Mouse (Mus musculus) kidney, adult 2 months (tissue): ENCODE results near the gene Cpn1. TPM values are rescaled to one million over a fixed set of nuclear protein-coding genes. Genes with fewer than 3 reads are reported as not detected.

Experiments used
- DNase-seq: peaks from one replicate; pipeline ENCODE4 v3.0.0; 2021
- H3K27ac ChIP-seq: fragments of 200-500 bp; 2 replicates; pipeline ENCODE4 v1.5.1; 2012; ENCODE audit warnings: low read depth, low read length, control low read depth, inconsistent platforms; ENCODE audit not compliant: insufficient read depth
- H3K27me3 ChIP-seq: fragments of 200-500 bp; replicated peaks from 2 replicates; pipeline ENCODE4 v1.6.1; 2012; ENCODE audit warnings: mild to moderate bottlenecking, moderate library complexity, low read length, inconsistent platforms; ENCODE audit not compliant: control insufficient read depth, insufficient read depth
- H3K36me3 ChIP-seq: fragments of 200-500 bp; 2 replicates; pipeline ENCODE4 v1.6.1; 2012; ENCODE audit warnings: mild to moderate bottlenecking, moderate library complexity, low read length, inconsistent platforms; ENCODE audit not compliant: control insufficient read depth, insufficient read depth
- H3K4me1 ChIP-seq: fragments of 200-500 bp; 2 replicates; pipeline ENCODE4 v1.6.1; 2011; ENCODE audit warnings: low read length; ENCODE audit not compliant: control insufficient read depth, insufficient read depth
- H3K4me3 ChIP-seq: fragments of 200-500 bp; 2 replicates; pipeline ENCODE4 v1.5.1; 2011; ENCODE audit warnings: mild to moderate bottlenecking, low read depth, low read length, control low read depth; ENCODE audit not compliant: insufficient read depth
- CTCF ChIP-seq: fragments of 200-500 bp; conservative IDR thresholded peaks from 2 replicates; pipeline ENCODE4 v1.5.1; 2011; ENCODE audit warnings: low read depth, mild to moderate bottlenecking, control low read depth, low read length, moderate library complexity, mixed read lengths; ENCODE audit not compliant: insufficient read depth, insufficient read length
- POLR2A ChIP-seq: fragments of 200-500 bp; IDR thresholded peaks from one replicate; pipeline ENCODE4 v1.6.1; 2011; ENCODE audit warnings: low read depth, low read length, control low read depth
- WGBS: fragments of 180-500 bp; shearing (Covaris S2); methylation state at CpG from one replicate; pipeline ENCODE4 v1.1.7; 2018; 5-methylcytosine and 5-hydroxymethylcytosine counted together
- polyA plus RNA-seq: library from polyadenylated mRNA; depleted of rRNA; stranded (reverse); fragments of >200 nt; gene quantifications from 2 replicates; pipeline ENCODE4 v1.2.3, GENCODE M21; 2012

Gene Cpn1
- polyA plus RNA-seq, 1 experiment: 103 TPM

DNA sequence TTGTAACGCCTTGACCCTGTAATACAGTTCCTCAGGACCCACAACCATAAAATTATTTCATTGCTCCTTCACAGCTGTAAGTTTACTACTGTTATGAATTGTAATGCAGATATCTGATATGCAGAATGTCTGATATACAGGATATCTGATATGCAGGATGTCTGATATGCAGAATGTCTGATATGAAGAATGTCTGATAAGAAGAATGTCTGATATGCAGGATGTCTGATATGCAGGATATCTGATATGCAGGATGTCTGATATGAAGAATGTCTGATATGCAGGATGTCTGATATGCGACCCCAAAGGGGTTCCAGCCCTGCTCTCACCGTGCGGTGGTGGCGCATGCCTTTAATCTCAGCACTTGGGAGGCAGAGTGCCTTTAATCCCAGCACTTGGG, 4.4 kb downstream of the Cpn1 start:
- peaks cover 3% of the 10 kb centered on the region; the same call in 1 of the 2 replicates for H3K4me1 ChIP-seq
- H3K36me3 ChIP-seq: no peaks in the 10 kb centered on the region
- no peak overlapping the region for H3K27ac ChIP-seq
- H3K27me3 ChIP-seq: no peaks in the 10 kb centered on the region
- 82% methylated on average over 5 of the region's 5 CpGs for WGBS
- no peak overlapping the region for H3K4me3 ChIP-seq
- TF ChIP-seq CTCF: no peak
- TF ChIP-seq POLR2A: no peak
- DNase-seq: no peak

DNA sequence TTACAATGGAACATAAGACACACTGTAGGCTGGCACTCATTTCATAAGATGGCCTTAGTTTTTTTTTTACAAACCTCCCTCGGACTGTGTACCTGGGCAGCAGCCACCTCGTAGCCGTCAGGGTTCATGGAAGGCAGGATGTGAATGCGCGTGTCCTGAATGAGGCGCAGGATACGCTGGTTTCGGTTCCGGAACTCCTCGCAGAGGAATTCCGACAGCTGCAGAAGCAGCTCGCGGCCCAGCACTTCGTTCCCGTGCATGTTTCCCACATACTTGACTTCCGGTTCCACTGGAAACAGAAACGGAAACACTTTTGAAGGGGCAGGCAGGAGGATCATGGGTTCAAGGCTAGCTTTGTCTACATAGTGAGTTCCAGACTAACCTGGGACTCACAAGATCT, 5.6 kb downstream of the Cpn1 start:
- no peak overlapping the region for H3K4me3 ChIP-seq
- no peak overlapping the region for H3K27ac ChIP-seq
- WGBS: 91% methylated on average over 17 of the region's 17 CpGs
- TF ChIP-seq CTCF (no peak), POLR2A (no peak)
- no peaks in the 10 kb centered on the region for H3K36me3 ChIP-seq
- H3K27me3 ChIP-seq: no peaks in the 10 kb centered on the region
- no peaks in the 10 kb centered on the region; the same call in 1 of the 2 replicates for H3K4me1 ChIP-seq
- no peak for DNase-seq

DNA sequence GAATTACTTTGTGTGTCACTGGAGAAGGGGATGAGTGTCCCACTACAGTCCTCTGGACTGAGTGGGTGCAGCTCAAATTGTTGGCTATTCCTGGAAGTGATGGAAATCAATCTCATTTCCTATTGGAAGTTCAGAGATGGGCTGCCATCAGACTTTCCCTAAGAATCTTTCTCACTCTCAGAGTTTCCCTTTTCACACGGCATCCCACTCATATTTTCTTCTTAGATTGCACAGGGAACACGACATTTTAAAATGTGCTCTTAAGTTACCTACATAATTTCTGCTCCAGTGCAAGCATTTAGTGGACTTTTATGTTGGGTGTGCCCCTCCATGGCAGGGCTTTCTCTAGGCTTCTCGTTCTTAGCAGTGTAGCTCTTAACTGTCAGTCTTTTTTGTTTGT, 8.6 kb downstream of the Cpn1 start:
- Histone ChIP-seq H3K36me3 (no peaks in the 10 kb centered on the region), H3K4me1 (no peaks in the 10 kb centered on the region), H3K27ac (no peak overlapping the region), H3K4me3 (no peak overlapping the region), H3K27me3 (no peaks in the 10 kb centered on the region)
- DNase-seq: no peak
- TF ChIP-seq POLR2A: no peak
- no peak for TF ChIP-seq CTCF
- 75% methylated on average over 3 of the region's 3 CpGs for WGBS

DNA sequence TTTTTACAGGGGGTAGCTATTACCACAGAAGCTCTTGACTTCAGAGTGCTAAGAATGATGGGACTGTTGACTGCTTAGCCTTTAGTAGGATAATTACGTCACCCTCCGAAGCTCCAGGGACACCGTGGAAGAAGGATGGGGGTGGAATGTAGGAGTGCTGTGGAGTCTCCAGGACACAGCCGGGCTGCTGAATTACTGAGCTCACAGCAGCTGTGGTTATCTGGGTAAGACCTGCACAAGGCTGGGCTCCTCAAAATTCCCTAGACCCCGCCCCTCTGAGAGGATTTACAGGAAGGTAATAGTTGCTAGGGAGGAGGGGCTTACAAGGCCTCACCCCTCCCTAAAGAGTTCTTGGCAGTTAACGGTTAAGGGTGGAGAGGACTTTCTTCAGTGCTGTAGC, 9.7 kb downstream of the Cpn1 start:
- 52% methylated on average over 6 of the region's 6 CpGs for WGBS
- Histone ChIP-seq H3K27ac (no peak overlapping the region), H3K4me3 (no peak overlapping the region), H3K4me1 (no peaks in the 10 kb centered on the region), H3K27me3 (no peaks in the 10 kb centered on the region), H3K36me3 (no peaks in the 10 kb centered on the region)
- DNase-seq: no peak
- no peak for TF ChIP-seq CTCF
- no peak for TF ChIP-seq POLR2A

DNA sequence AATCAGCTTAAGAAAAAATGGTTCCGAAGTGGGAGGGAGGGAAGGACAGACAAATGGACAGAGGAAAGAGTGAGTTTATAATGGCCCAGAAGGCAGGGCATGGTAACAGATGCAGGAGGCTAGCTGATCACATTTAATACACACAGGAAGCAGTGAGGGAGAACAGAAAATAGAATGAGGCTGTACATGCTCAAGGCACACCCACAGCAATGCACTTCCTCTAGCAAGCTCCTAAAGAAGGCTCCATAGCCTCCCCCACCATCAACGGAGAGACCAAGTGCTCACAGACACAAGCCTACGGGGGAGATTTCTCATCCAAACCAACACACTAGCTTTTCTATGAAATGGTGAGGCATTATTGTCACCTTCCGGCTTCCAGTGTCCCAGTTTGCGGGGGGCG, 12.1 kb downstream of the Cpn1 start:
- no peak for DNase-seq
- WGBS: 89% methylated on average over 6 of the region's 6 CpGs
- H3K36me3 ChIP-seq: no peaks in the 10 kb centered on the region
- no peak overlapping the region for H3K4me3 ChIP-seq
- no peak overlapping the region for H3K27ac ChIP-seq
- no peaks in the 10 kb centered on the region for H3K4me1 ChIP-seq
- no peaks in the 10 kb centered on the region for H3K27me3 ChIP-seq
- TF ChIP-seq POLR2A (no peak), CTCF (no peak)

DNA sequence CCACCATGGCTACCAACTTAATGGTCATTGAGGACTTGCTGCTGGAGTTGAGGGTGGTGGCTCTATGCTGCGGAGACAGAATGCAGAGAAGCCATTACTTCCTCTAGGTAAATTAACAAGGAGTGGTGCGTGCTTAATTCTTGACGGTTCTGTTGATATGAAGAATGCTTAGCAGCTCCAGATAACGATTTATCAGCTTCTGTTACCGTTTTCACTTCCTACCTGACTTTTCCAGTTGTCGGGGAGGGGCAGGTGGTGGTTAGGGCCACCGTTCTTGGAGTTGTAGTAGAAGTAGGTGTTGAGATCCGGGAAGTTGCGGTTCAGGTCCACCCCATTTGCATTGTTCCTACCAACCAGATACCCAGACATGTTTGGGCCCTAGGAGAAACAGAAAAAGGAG, 12.6 kb downstream of the Cpn1 start:
- TF ChIP-seq POLR2A: no peak
- no peak for TF ChIP-seq CTCF
- WGBS: 87% methylated on average over 9 of the region's 9 CpGs

DNA sequence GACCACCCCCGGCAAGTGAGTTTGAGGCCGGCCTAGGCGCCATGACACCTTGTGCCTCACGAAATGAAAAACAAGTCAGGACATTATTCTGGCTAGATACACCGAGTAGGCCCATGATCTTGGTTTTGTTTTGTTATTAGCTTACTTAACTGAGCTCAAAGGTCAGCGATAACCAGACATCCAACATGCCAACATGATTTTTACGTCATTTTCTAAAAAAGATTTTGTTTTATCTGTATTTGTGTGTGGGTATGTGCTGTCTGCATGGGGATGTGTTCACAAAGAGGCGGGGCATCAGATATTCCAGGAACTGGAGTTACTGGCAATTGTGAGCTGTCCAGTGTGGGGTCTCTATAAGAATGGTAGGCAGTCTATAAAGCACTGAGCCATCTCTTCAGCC, 14.2 kb downstream of the Cpn1 start:
- Histone ChIP-seq H3K4me3 (no peak overlapping the region), H3K4me1 (no peaks in the 10 kb centered on the region), H3K27ac (no peak overlapping the region), H3K36me3 (no peaks in the 10 kb centered on the region), H3K27me3 (no peaks in the 10 kb centered on the region)
- TF ChIP-seq CTCF: no peak
- 84% methylated on average over 8 of the region's 8 CpGs for WGBS
- no peak for DNase-seq

More for the DNA sequence above, 12.6 kb downstream of the Cpn1 start:
- no peaks in the 10 kb centered on the region for H3K4me1 ChIP-seq
- DNase-seq: no peak
- no peaks in the 10 kb centered on the region for H3K27me3 ChIP-seq
- H3K27ac ChIP-seq: no peak overlapping the region
- no peak overlapping the region for H3K4me3 ChIP-seq
- H3K36me3 ChIP-seq: no peaks in the 10 kb centered on the region

DNA sequence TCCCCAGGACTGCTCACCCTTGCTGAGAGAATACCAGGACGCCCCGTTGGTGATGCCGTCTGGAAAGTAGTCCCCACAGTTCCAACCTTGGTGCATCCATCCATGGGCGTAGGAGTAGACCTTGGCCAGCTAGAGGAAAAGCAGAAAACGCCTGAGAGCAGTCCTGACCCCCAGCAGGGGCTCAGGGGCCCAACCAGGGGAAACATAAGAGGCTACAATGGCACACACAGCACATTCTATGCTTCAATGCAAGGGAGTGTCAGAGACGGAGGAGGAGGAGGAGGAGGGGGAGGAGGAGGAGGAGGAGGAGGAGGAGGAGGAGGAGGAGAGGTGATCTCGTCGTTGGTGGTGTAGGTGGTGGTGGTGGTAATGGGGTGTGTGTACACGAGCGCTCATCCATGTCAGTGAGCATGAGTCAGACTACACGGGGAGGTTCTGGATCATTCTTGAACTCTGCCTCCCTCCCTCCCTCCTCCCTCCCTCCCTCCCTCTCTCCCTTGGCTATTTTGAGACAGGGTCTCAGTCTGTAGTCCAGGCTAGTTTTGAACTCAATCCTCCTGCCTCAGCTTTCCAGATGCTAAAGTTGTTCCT, 17.8 kb downstream of the Cpn1 start:
- Histone ChIP-seq H3K27ac (no peak overlapping the region), H3K4me3 (no peak overlapping the region), H3K27me3 (no peaks in the 10 kb centered on the region), H3K36me3 (no peaks in the 10 kb centered on the region), H3K4me1 (no peaks in the 10 kb centered on the region; the same call in 1 of the 2 replicates)
- DNase-seq: no peak
- 25% methylated on average over 10 of the region's 11 CpGs for WGBS
- no peak for TF ChIP-seq POLR2A
- TF ChIP-seq CTCF: no peak
